Mouse (Mus musculus): Measurements from ENCODE around the gene Cd82.
A peak's percentile ranks its signal among the peaks of the same experiment; 100 is the strongest.

Gene Cd82

DNA sequence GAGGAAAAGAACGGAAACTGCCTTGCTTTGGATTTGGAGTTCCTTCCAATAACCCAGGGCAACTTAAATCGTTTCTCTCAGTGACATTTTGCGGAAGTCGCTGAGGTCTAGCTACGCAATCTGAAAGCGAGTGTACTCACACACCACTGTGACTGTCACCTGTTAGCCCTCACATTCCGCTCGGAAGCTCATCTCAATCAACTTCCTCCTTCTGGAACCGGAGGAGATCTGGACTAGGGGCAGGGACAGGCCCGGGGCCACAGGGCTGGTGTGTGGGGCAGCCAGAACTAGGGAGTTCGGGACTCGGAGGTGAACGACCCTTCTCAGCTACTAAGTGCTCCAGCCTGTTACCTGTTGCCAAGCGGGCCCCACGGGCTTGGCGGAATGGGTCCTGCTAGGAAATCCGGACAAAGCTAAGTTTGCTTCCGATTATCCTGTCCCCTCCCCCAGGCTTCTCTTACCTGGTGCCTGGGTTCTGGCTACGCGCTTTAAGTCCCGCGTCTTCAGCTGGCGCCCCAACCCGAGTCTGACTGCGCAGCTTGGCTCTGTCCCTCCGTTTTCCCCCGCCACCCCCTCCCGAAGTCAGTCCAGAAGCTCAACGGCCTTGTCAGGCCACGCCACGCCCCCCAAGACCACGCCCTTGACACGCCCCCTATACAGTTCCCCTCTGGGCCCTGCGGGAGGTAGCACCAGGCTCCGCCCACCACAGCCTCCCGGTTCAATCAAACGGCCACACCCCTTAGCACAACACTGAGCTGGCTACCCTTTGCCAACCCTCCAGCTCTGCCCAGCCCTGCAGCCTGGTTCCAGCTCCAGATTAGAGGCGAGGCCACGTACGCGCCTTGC lies 848 bp downstream of the Cd82 start:
- peak; percentile 98 for DNase-seq

- no peak for DNase-seq
These were observed 2.0 kb downstream of the Cd82 start for GRCm38 (mm10) chr2:93460786-93461469.

DNA sequence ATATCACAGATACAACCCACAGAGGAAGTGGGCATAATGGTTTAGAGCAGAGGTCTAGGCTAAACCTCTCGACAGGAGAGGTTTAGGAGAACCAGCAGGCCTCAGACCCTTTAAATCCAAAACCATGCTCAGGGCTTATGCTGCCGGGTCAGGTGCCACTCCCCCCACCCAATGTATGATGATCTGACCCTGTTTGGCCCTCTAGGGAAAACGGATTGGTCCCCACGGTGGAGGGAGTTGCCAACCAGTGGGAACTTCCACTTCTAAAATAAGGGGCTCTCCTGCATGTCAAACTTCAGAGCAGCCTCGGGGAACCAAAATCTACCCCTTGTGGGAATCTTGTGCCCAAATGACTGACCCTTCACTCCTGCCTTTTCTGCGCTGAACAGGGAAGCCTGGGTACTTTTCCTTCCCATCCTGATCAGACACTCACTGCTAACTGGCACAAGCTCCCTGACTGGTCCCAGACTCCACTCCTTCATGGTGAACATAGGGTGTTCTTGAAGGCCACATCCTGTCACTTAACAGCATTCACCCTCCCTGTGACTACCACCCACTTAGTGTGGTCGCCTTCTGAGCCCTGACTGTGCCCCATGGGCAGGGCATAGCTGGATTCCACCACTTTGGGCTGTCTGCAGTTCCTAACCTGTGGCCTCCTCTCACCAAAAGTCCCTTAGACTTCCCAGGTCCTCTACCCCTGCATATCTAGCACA lies 3.6 kb downstream of the Cd82 start:
- no peak for DNase-seq

DNA sequence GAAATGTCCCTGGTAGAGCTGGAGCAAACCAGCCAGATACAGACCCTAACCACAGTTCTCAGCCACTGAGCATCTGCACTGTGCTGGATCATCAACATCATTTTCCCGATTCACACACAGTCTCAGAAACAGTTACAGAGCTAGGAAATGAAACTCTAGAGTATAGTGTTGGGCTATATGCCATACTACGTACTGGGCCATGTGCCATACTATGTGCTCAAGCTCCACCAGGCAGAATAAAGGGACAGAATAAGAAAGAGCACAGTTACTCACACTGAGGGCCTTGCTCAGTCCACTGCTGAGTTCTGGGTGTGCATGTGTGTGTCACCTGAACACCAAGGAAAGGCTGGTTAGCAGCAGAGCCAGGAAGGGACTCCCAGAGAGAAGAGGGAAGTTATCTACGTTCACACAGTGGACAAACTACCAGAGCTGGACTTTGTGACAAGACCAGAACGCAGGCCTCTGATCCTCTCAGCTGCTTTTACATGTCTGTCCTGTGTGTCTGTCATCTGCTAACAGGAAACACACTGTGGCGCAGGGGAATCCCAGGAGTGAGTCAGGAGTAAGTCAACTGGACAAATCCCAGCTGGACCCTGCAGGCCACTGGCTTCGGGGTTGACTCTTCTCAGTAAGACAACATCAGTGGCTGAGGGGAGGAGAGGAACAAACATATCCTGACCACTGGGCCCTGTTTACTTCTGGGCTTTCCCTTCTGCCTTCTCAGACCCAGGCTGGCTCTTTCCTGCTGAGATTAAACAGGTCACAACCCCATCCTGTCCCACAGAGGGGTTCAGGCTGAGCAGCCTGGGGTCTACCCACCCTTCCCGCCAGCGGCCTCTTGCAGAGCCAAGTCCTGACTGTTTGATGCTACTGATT lies 4.4 kb downstream of the Cd82 start:
- DNase-seq = peak; percentile 61

DNA sequence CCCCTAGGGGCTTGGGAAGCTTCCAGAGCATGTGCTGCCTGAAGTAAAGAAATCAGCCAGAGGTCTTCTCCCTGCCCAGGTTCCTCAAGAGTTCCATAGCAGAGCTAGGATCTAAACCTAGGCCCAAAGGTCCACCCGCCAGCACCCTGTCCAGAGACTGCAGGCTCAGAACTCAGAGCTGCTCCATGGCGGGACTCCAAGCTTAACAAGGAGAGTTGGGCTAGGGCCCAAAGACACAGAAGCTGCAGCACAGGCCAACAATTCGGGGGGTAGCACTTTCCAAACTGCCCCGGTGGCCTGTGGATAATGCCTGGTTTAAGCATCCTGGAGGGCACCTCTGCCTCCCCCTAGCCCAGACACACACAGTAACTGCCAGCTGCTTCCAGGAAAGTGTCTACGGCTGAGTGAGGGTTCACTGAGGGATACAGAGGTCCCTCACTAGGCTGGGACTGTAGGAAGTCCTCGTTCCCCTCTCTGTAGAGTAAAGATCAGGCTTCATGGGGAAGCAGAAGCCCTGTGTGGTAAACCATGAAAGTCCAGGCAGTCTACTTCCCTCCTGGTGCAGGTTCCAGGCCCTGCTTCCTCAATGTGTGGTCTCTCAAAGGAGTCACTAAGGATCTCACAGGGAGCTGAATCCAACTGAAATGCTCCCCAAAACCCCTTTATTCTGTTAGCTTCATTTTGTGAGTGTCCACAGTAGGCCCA lies 5.4 kb downstream of the Cd82 start:
- DNase-seq = peak; percentile 45

DNA sequence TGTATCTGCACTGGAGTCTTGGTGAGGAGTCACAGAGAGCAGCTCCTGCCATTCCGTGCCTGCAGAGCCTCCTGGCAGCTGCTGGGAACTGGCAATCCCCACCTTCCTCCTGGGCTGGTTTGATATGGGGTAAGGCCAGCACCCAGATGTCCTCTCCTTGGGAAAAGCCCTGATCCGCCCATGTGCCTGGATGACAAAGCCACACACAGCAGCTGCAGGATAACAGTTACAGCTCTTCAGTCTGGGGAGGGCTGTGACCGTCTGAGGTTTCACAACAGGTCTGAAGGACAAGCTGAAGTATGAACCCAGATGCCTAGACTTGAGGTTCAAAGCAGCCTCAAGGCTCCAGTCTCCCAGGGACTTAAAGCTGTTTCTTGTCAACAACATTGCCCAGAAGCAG lies 6.8 kb downstream of the Cd82 start:
- no peak for DNase-seq

DNA sequence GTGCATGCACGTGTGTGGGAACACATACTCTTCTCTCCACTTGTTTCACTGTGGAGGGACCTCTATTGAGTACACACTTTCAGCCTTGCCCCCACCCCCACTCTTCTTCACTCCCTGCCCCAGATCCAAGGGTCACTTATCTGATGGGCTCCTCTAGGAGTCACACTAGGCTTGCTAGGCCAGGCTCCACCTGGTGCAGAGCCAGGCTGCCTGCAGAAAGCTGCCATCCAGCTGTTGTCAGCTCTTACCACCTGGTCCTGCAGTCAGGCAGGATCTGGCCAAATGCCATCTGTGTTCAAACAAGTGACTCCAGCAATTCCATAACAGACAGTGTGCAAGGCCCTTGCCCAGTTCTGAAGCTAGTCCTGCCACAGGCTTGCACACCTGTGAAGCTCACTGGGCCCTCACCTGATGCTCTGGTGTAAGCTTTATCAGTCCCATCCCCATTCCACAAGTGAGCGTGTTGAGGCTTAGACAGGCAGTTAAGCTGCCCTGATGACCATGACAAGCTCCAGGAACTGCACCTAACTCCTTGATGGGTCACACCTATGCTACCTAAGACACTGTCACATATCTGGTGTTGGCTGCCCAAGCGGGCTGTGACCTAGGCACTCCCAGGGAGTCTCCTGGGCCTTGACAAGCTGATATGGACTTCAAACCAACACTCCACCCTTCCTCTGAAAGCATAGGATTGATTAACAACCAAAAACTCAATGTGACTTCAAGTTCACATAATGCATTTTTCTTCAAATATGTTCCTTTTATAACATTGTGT lies 7.9 kb downstream of the Cd82 start:
- DNase-seq = peak; percentile 82

GRCm38 (mm10) chr2:93454334-93454733 lies 8.6 kb downstream of the Cd82 start:
- DNase-seq = no peak

GRCm38 (mm10) chr2:93453046-93453445 lies 9.9 kb downstream of the Cd82 start:
- no peak for DNase-seq

DNA sequence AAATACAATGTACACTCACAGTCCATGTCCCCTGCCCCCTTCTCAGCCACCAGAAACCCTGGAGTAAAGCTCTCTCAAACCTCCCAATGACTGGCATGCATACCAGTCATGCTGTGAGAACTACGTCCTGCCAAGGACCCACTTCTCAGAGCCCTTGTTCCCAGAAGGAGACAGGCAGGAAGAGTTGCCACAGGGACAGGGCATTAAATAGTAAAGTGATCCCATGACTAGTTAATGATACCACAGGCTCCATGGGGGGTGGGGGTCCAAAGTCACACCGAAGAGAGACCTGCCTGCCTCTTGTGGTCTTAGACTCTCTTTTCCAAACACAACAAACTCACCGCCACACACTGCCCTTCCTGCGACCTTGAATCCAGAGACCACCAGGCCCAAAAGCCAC lies 10.4 kb downstream of the Cd82 start:
- DNase-seq = peak; percentile 73

- DNase-seq = no peak
These were observed 10.9 kb downstream of the Cd82 start for GRCm38 (mm10) chr2:93452057-93452456.

DNA sequence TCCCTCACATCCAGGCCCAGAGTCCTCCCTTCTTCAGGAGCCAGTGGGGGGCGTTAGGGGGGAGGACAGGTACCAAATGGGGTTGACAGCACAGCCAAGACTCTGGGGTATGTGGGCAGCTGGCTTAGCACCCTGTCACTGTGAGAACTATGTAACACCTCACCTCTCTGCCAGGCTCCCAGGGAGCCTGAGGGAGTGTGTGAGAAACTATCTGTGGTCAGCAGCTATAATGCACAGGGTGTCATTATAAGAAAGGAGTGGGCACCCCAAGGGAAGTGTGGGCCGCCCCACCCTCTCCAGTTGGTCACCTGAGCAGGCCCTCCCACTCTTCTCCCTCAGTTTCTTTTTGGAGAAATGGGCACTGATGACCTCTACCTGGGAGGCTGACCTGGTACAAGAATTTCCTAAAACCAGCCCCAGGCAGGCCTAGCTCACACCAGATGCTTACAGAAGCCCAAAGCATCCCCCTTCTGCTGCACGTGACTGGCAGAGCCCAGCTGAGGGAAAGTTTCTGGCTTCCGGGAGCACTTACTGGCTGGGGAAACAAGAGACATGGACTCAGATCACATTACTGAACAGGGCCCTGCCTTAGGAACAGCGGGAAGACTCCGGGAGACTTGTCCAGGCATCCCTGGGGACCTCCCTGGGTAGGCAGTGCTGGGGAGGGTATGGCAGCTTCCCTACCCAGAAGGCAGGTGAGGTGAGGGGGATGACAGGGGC lies 11.6 kb downstream of the Cd82 start:
- peak; percentile 43 for DNase-seq

DNA sequence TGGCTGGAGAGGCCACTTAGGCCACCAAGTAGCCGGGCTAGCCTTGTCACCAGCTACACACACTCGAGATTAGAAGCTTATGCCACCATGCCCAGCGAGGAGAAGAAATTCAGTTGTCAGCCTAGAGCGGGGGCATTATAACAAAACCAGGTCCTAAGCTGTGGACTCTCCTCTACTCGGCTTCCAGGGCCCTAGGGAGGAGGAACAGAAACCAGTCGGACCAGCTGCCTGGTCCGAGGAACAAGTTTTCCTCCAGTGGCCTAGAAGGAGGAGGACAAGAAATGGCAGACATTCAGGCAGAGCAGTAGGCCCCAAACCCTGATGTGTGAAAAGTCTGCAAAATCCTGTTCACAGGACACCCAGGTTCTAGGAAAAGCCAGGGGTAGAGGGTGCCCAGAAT lies 12.2 kb downstream of the Cd82 start:
- DNase-seq = peak; percentile 30

DNA sequence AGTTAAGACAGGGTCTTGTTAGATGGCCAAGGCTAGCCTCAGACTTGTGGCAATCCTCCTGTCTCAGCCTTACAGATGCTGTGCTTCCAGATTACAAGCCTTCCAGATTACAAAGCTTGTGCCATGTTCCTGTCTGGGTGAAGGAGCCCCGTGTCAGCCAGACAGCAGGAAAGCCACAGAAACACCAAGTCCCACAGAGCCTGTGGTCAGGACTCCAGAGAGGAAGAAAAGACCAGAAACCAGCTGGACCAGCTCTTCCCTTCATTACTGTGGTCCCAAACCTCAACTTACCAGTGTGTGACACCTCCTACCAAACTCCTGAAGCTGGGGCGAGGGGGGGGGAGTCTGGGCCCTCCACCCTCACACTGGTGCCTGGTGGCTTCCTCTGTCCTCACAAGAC lies 13.3 kb downstream of the Cd82 start:
- no peak for DNase-seq

DNA sequence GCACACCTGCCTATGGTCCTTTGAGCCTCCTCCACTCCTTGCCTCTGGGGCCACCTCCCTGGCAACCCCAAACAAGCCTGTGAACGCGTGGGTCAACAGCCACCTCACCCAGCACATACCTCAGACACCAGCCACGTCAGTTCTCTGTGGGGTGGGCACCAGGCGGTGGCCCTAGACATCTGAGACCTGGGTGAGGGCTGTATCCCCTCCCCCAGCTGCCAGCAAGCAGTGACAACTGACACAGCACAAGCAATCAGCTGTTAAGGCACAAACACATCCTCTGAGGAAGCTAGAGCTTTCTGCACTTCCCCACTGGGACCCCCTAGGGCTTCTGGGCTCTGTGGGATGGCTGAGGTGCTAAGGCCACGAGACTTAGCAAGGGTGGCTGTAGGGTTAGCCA lies 14.2 kb downstream of the Cd82 start:
- DNase-seq = no peak

GRCm38 (mm10) chr2:93447500-93448249 lies 15.3 kb downstream of the Cd82 start:
- no peak for DNase-seq

- DNase-seq = peak; percentile 23
These were observed 16.2 kb downstream of the Cd82 start for GRCm38 (mm10) chr2:93446606-93447353.

GRCm38 (mm10) chr2:93445237-93445651 lies 17.7 kb downstream of the Cd82 start:
- peak; percentile 45 for DNase-seq

- DNase-seq = no peak
These were observed 18.7 kb downstream of the Cd82 start for GRCm38 (mm10) chr2:93444280-93444679.
